Mouse (Mus musculus) C2C12 (cell line): ENCODE data around the gene 1700017B05Rik. TPM values are rescaled to one million over a fixed set of nuclear protein-coding genes. Genes with fewer than 3 reads are reported as not detected.
A peak's percentile ranks its signal among the peaks of the same experiment; 100 is the strongest.
"Not testable (repeated sequence)": the region's sequence is repeated elsewhere in the genome, so short reads cannot be mapped to it uniquely, and the experiment has no call there.

ENCODE experiments used
- H3K27me3 ChIP-seq: one replicate; pipeline ENCODE4 v1.6.1; 2011; ENCODE audit not compliant: control insufficient read depth, insufficient read depth, insufficient read length
- H3K36me3 ChIP-seq: one replicate; pipeline ENCODE4 v1.6.1; 2011; ENCODE audit not compliant: control insufficient read depth, insufficient read depth
- H3K4me3 ChIP-seq: one replicate; pipeline ENCODE4 v1.5.1; 2011; ENCODE audit warnings: mild to moderate bottlenecking, control low read depth; ENCODE audit not compliant: poor library complexity, insufficient read depth, severe bottlenecking
- H3K79me2 ChIP-seq: one replicate; pipeline ENCODE4 v1.6.1; 2011; ENCODE audit not compliant: control insufficient read depth, insufficient read depth
- H3K79me3 ChIP-seq: one replicate; pipeline ENCODE4 v1.6.1; 2011; ENCODE audit warnings: low read depth, control low read depth
- H3ac ChIP-seq: one replicate; pipeline ENCODE3; 2011; ENCODE audit warnings: low read depth; ENCODE audit not compliant: control insufficient read depth, insufficient read length
- CEBPB ChIP-seq: IDR thresholded peaks from one replicate; pipeline ENCODE4 v1.6.1; 2011; ENCODE audit warnings: low read depth, mild to moderate bottlenecking, control low read depth, moderate library complexity
- CTCF ChIP-seq: IDR thresholded peaks from one replicate; pipeline ENCODE4 v1.5.1; 2011; ENCODE audit not compliant: control insufficient read depth, insufficient read depth, insufficient read length
- FOSL1 ChIP-seq: IDR thresholded peaks from one replicate; pipeline ENCODE4 v1.8.0; 2011; ENCODE audit warnings: mild to moderate bottlenecking, low read length; ENCODE audit not compliant: poor library complexity, insufficient read depth, severe bottlenecking
- MAX ChIP-seq: IDR thresholded peaks from one replicate; pipeline ENCODE4 v1.6.1; 2011; ENCODE audit warnings: mild to moderate bottlenecking, control low read depth
- MYOD1 ChIP-seq: IDR thresholded peaks from one replicate; pipeline ENCODE4 v1.6.1; 2011; ENCODE audit warnings: low read depth; ENCODE audit not compliant: control insufficient read depth, insufficient read length
- MYOG ChIP-seq: IDR thresholded peaks from one replicate; pipeline ENCODE4 v1.6.1; 2011; ENCODE audit not compliant: control insufficient read depth, insufficient read length; ENCODE audit errors: extremely low read depth
- USF1 ChIP-seq: IDR thresholded peaks from one replicate; pipeline ENCODE4 v1.6.1; 2011; ENCODE audit warnings: low read depth, mild to moderate bottlenecking, control low read depth, moderate library complexity
- long read RNA-seq, 2 experiments: library from polyadenylated mRNA; unstranded; transcript quantifications; one replicate each; pipeline ENCODE4 v2.0.0; 2019 to 2020
- polyA plus RNA-seq: library from polyadenylated mRNA; unstranded; fragments of >200 nt; fragmentation: generic; extraction: Trizol; gene quantifications from one replicate; pipeline ENCODE4 v1.2.1, GENCODE M21; 2012; ENCODE audit warnings: missing spikeins

The 1700017B05Rik gene
- 26.2 TPM for polyA plus RNA-seq
- long read RNA-seq, experiment 1, full-length matches to known transcripts, result 4 of 12 reads
- long read RNA-seq, experiment 1, partial matches to known transcripts, result 4 of 12 reads
- long read RNA-seq, experiment 1, other reads (novel, unspliced or antisense), result 4 of 12 reads
- long read RNA-seq, experiment 2, full-length matches to known transcripts, result 93 of 136 reads
- long read RNA-seq, experiment 2, partial matches to known transcripts, result 40 of 136 reads
- long read RNA-seq, experiment 2, other reads (novel, unspliced or antisense), result 3 of 136 reads

DNA sequence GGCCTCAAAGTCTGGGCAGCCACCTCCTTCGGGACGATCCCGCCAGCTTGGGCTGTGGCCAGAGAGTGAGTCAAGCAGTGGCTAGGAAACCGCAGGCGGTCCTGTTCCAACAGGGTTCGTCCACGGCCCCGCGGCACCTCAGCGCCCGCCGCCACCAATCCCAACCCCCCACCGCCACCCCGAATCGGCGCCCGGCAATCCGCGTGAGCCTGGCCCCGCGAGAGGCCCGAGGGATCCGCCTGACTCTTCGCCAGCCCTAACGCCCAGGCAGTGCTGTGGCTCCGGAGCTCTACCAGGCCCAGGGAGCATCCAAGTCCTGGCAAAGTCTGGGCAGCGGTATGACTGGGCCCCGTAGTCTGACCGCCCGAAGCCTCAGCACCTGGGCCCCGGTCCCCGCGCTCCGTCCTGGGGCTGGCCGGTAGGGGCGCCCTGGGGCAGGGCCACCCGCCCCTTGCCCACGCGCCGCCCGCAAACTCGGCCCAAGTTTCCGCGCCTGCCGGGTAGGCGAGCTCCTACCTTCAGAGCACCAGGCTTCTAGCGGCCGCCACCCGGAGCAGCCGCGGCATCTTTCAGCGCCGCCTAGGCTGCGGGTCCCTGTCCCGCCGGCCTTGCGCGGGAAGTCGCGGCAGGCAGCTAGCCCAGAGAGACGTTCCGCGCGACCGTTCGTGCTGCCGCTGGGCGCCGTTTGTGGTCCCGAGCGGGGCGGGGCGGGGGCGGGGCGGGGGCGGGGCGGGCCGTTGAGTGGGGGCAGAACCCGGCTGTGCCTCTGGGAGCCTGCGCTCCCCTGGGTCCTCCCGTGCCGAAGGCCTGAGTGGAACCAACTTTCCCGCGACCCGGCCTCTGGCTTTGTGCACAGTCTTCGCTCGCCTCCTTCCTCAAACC is at the start of gene 1700017B05Rik:
Gene 1700017B05Rik, minus strand, starts transcription at position 700 of the 882 bp plus-strand sequence.
- no peaks in the 10 kb centered on the region for H3K27me3 ChIP-seq
- no peak for TF ChIP-seq FOSL1
- peak; percentile 58 for TF ChIP-seq CTCF
- H3K79me3 ChIP-seq, result peaks cover 45% of the 10 kb centered on the region
- peaks cover 53% of the 10 kb centered on the region for H3K79me2 ChIP-seq
- peaks cover 19% of the 10 kb centered on the region for H3K36me3 ChIP-seq
- peak within 1 kb of the TSS; percentile 61 for H3K4me3 ChIP-seq
- peak within 1 kb of the TSS; percentile 78 for H3ac ChIP-seq

DNA sequence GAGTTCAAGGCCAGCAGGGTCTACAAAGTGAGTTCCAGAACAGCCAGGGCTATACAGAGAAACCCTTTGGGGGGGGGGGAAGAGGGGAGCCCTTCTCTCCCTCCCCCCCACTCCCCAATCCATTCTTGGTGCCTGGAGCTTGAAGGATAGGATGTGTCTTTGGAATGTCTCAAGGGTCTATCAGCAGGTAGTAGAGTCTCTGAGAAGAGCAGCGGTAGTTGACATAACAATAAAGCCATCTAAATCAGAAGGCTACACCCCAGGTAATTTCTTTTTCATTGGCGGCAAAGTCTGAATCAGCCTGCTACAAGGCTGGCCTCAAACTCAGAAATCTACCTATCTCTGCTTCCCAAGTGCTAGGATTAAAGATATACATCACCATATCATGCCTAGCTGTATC is 48.5 kb upstream of the 1700017B05Rik start:
- H3K4me3 ChIP-seq, result no peak overlapping the region
- no peak for TF ChIP-seq MYOG
- no peak for TF ChIP-seq USF1
- no peak for TF ChIP-seq MYOD1
- TF ChIP-seq CTCF, result no peak
- no peak for TF ChIP-seq FOSL1
- TF ChIP-seq MAX, result no peak
- no peak for TF ChIP-seq CEBPB
- H3K79me3 ChIP-seq, result no peaks in the 10 kb centered on the region
- no peaks in the 10 kb centered on the region for H3K36me3 ChIP-seq
- no peak overlapping the region for H3ac ChIP-seq
- no peaks in the 10 kb centered on the region for H3K27me3 ChIP-seq
- no peaks in the 10 kb centered on the region for H3K79me2 ChIP-seq

DNA sequence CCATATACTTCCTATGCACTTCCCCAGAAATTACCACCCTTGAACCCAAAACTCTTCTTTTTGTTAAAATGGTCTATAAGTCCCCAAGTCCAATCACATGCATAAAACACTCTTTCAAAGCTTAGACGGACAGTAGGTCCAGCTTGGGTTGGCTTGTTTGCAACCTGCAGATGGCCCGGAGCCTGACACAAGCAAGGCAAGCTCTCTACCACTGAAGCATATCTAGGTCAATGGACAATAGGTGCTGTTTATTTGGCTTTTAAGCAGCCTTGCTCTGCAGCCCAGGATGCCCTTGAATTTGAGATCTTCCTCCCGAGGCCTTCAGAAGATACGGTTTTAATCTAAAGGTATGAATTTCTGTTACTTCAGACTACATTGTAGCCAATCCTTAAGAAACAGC is 46.9 kb upstream of the 1700017B05Rik start:
- no peak for TF ChIP-seq CTCF
- TF ChIP-seq FOSL1, result no peak
- no peak for TF ChIP-seq MYOD1
- TF ChIP-seq USF1, result no peak
- no peak for TF ChIP-seq CEBPB
- TF ChIP-seq MAX, result no peak
- no peak for TF ChIP-seq MYOG
- no peak overlapping the region for H3K4me3 ChIP-seq
- no peaks in the 10 kb centered on the region for H3K79me3 ChIP-seq
- no peaks in the 10 kb centered on the region for H3K79me2 ChIP-seq
- H3ac ChIP-seq, result no peak overlapping the region
- H3K27me3 ChIP-seq, result no peaks in the 10 kb centered on the region
- no peaks in the 10 kb centered on the region for H3K36me3 ChIP-seq

DNA sequence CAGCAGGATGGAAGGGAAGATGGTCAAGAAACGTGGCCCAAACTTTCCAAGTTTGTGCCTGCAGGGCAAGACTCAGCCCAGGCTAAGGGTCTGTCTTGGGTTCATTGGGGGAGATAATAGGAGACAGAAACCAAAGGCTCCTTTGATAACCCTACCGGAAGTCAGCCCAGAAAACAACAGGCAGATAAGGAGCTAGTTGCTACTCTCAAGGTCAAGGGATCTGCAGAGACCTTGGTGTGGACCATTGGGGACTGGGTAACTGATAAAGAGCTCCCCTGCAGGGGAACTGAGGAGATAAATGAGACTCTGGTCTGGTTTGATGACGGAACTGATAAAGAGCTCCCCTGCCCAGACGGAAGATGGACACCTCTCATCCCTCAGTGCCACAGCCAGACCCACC is 45.0 kb upstream of the 1700017B05Rik start:
- H3ac ChIP-seq, result no peak overlapping the region
- no peaks in the 10 kb centered on the region for H3K79me3 ChIP-seq
- TF ChIP-seq MYOD1 (no peak), FOSL1 (no peak), MYOG (no peak), CEBPB (no peak), CTCF (no peak), USF1 (no peak), MAX (no peak)
- H3K27me3 ChIP-seq, result no peaks in the 10 kb centered on the region
- no peak overlapping the region for H3K4me3 ChIP-seq
- no peaks in the 10 kb centered on the region for H3K79me2 ChIP-seq
- no peaks in the 10 kb centered on the region for H3K36me3 ChIP-seq

DNA sequence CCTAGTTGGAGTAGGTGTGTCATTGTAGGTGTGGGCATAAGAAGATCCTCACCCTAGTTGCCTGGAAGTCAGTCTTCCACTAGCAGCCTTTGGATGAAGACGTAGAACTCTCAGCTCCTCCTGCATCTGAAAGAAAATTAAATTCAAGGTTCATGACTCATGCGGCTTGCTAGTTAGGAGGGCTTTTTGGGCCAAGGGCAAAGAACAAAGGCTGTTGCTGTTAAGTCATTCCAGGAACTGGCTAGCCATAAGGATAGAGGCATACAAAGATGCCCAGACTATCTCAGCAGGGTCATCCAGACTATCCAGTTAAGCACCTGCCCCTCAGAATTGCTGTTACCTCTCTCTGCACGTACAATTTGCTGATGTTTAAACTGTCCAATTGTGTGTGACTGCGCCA is 42.3 kb upstream of the 1700017B05Rik start:
- not testable (repeated sequence) for H3K79me2 ChIP-seq, H3K27me3 ChIP-seq, H3K79me3 ChIP-seq, H3ac ChIP-seq, H3K4me3 ChIP-seq, H3K36me3 ChIP-seq

DNA sequence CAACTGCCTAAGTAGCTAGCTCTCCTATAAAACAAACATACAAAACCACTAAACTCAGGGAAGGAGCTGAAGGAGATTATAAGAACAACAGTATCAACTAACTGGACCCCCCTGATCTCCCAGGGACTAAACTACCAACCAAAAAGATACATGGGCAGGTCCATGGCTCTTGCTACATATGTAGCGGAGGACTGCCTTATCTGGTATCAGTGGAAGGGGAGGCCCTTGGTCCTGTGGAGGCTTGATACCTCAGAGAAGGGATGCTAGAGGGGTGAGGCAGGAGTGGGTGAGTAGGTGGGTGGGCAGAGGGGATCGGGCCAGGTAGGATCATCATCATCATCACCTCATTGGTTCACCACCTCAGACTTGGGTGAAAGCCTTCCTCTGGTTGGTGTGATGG is 41.8 kb upstream of the 1700017B05Rik start:
- H3K36me3 ChIP-seq, result no peaks in the 10 kb centered on the region
- TF ChIP-seq USF1, result no peak
- TF ChIP-seq CTCF, result no peak
- no peak for TF ChIP-seq CEBPB
- TF ChIP-seq MAX, result no peak
- no peak for TF ChIP-seq MYOD1
- TF ChIP-seq MYOG, result no peak
- TF ChIP-seq FOSL1, result no peak

More for the DNA sequence above, 41.8 kb upstream of the 1700017B05Rik start:
- H3K79me2 ChIP-seq, result no peaks in the 10 kb centered on the region
- no peak overlapping the region for H3ac ChIP-seq
- no peaks in the 10 kb centered on the region for H3K79me3 ChIP-seq
- H3K4me3 ChIP-seq, result no peak overlapping the region
- no peaks in the 10 kb centered on the region for H3K27me3 ChIP-seq
